Mouse (Mus musculus) embryonic fibroblast, embryonic 13.5 days (primary cell): ENCODE measurements around the gene Mrpl45.

ENCODE experiments used
- CTCF ChIP-seq: IDR thresholded peaks from 2 replicates; pipeline ENCODE4 v1.5.1; 2011; ENCODE audit warnings: mild to moderate bottlenecking, control low read depth, low read length, moderate library complexity, borderline replicate concordance; ENCODE audit not compliant: insufficient read depth
- POLR2A ChIP-seq: IDR thresholded peaks from 2 replicates; pipeline ENCODE4 v1.6.1; 2011; ENCODE audit warnings: low read depth, mild to moderate bottlenecking, control low read depth, low read length, moderate library complexity

DNA sequence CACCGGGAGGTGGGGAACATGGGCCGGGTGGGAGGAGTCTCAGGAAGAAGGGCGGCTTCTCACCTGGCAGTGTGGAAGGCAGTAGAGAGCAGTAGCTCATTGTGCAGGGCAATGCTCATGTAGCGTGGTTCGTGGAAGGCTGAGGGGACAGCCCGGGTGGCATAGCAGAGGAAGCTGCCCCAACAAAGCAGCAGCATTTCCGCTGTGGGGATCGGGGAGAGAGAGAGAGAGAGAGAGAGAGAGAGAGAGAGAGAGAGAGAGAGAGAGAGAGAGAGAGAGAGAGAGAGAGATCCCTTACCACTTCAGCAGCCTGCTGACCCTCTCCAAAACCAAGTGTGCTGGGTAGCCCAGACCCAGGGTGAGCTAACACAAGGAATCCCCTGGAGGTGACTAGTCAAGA is 27.7 kb downstream of the Mrpl45 start:
- no peak for TF ChIP-seq CTCF
- no peak for TF ChIP-seq POLR2A
